Mouse (Mus musculus): Measurements from ENCODE around the gene Gm10770. TPM values are rescaled to one million over a fixed set of nuclear protein-coding genes. Genes with fewer than 3 reads are reported as not detected.
"Not testable (repeated sequence)": the region's sequence is repeated elsewhere in the genome, so short reads cannot be mapped to it uniquely, and the experiment has no call there.

Gm10770 gene
- polyA plus RNA-seq (2015; fragmentation: Nextera tagmentation; extraction: Ambion mirVana) = not detected in 2 replicates

GRCm38 (mm10) chr2:150179579-150179978, at the start of gene Gm10770:
TSS of gene Gm10770 (minus strand) at chr2:150179679.
- not testable (repeated sequence) for H3K27me3 ChIP-seq (replicated peaks; ENCODE audit: control insufficient read depth, insufficient read depth, low read length); ATAC-seq; H3K4me2 ChIP-seq (replicated peaks; ENCODE audit: low read depth); H3K9ac ChIP-seq (ENCODE audit: low read depth, low read length); H3K4me3 ChIP-seq (ENCODE audit: low read depth, low read length); H3K27ac ChIP-seq (ENCODE audit: low read depth, low read length); H3K4me1 ChIP-seq (replicated peaks; ENCODE audit: control insufficient read depth, insufficient read depth, low read length); H3K36me3 ChIP-seq (ENCODE audit: control insufficient read depth, insufficient read depth); H3K9me3 ChIP-seq (ENCODE audit: control insufficient read depth)
- 76% methylated on average over 4 of the region's 4 CpGs for WGBS

- H3K27me3 ChIP-seq (replicated peaks; ENCODE audit: control insufficient read depth, insufficient read depth, low read length); H3K9ac ChIP-seq (ENCODE audit: low read depth, low read length); H3K4me2 ChIP-seq (replicated peaks; ENCODE audit: low read depth); H3K27ac ChIP-seq (ENCODE audit: low read depth, low read length); H3K4me3 ChIP-seq (ENCODE audit: low read depth, low read length); H3K9me3 ChIP-seq (ENCODE audit: control insufficient read depth); ATAC-seq; H3K4me1 ChIP-seq (replicated peaks; ENCODE audit: control insufficient read depth, insufficient read depth, low read length); H3K36me3 ChIP-seq (ENCODE audit: control insufficient read depth, insufficient read depth): not testable (repeated sequence)
These were observed 43.8 kb upstream of the Gm10770 start for GRCm38 (mm10) chr2:150223263-150223662.

- ATAC-seq; H3K9ac ChIP-seq (ENCODE audit: low read depth, low read length): not testable (repeated sequence)
- WGBS = 0% methylated on average over 2 of the region's 4 CpGs
These were observed 38.9 kb upstream of the Gm10770 start for GRCm38 (mm10) chr2:150218363-150218725.

GRCm38 (mm10) chr2:150217600-150218362, 38.3 kb upstream of the Gm10770 start, which contains the start of gene Zfp937:
TSS of gene Zfp937 (plus strand) at chr2:150218073.
- not testable (repeated sequence) for H3K9me3 ChIP-seq (ENCODE audit: control insufficient read depth); H3K27me3 ChIP-seq (replicated peaks; ENCODE audit: control insufficient read depth, insufficient read depth, low read length); H3K4me1 ChIP-seq (replicated peaks; ENCODE audit: control insufficient read depth, insufficient read depth, low read length); H3K36me3 ChIP-seq (ENCODE audit: control insufficient read depth, insufficient read depth); H3K27ac ChIP-seq (ENCODE audit: low read depth, low read length); H3K9ac ChIP-seq (ENCODE audit: low read depth, low read length)
- peak within 1 kb of the TSS; percentile 57 for H3K4me2 ChIP-seq (replicated peaks; ENCODE audit: low read depth)
- ATAC-seq = peak; percentile 99
- under 1% methylated on average over 15 of the region's 15 CpGs for WGBS
- peak within 1 kb of the TSS; percentile 32 for H3K4me3 ChIP-seq (ENCODE audit: low read depth, low read length)

More at GRCm38 (mm10) chr2:150218363-150218725, 38.9 kb upstream of the Gm10770 start:
- H3K4me1 ChIP-seq (replicated peaks; ENCODE audit: control insufficient read depth, insufficient read depth, low read length); H3K9me3 ChIP-seq (ENCODE audit: control insufficient read depth); H3K36me3 ChIP-seq (ENCODE audit: control insufficient read depth, insufficient read depth); H3K27ac ChIP-seq (ENCODE audit: low read depth, low read length); H3K27me3 ChIP-seq (replicated peaks; ENCODE audit: control insufficient read depth, insufficient read depth, low read length): not testable (repeated sequence)
- H3K4me2 ChIP-seq (replicated peaks; ENCODE audit: low read depth) = peak overlapping the region; percentile 57
- peak overlapping the region; percentile 32 for H3K4me3 ChIP-seq (ENCODE audit: low read depth, low read length)

GRCm38 (mm10) chr2:150181570-150181999, 2.1 kb upstream of the Gm10770 start, which contains the start of gene Gm14139:
TSS of gene Gm14139 (plus strand) at chr2:150181755.
- not testable (repeated sequence) for ATAC-seq; H3K4me1 ChIP-seq (replicated peaks; ENCODE audit: control insufficient read depth, insufficient read depth, low read length); H3K36me3 ChIP-seq (ENCODE audit: control insufficient read depth, insufficient read depth); H3K4me3 ChIP-seq (ENCODE audit: low read depth, low read length); H3K27me3 ChIP-seq (replicated peaks; ENCODE audit: control insufficient read depth, insufficient read depth, low read length); H3K27ac ChIP-seq (ENCODE audit: low read depth, low read length); H3K9ac ChIP-seq (ENCODE audit: low read depth, low read length); H3K4me2 ChIP-seq (replicated peaks; ENCODE audit: low read depth); H3K9me3 ChIP-seq (ENCODE audit: control insufficient read depth)
- WGBS = 81% methylated on average over 7 of the region's 7 CpGs

- H3K9ac ChIP-seq (ENCODE audit: low read depth, low read length); H3K4me3 ChIP-seq (ENCODE audit: low read depth, low read length); H3K4me1 ChIP-seq (replicated peaks; ENCODE audit: control insufficient read depth, insufficient read depth, low read length); H3K36me3 ChIP-seq (ENCODE audit: control insufficient read depth, insufficient read depth); H3K27me3 ChIP-seq (replicated peaks; ENCODE audit: control insufficient read depth, insufficient read depth, low read length); ATAC-seq; H3K27ac ChIP-seq (ENCODE audit: low read depth, low read length); H3K4me2 ChIP-seq (replicated peaks; ENCODE audit: low read depth); H3K9me3 ChIP-seq (ENCODE audit: control insufficient read depth): not testable (repeated sequence)
These were observed 1.6 kb upstream of the Gm10770 start for GRCm38 (mm10) chr2:150181046-150181445.

GRCm38 (mm10) chr2:150173833-150174232, 5.6 kb downstream of the Gm10770 start:
- Histone ChIP-seq H3K27ac (ENCODE audit: low read depth, low read length) (no peak overlapping the region), H3K9me3 (ENCODE audit: control insufficient read depth) (no peaks in the 10 kb centered on the region), H3K27me3 (replicated peaks; ENCODE audit: control insufficient read depth, insufficient read depth, low read length) (no peaks in the 10 kb centered on the region), H3K4me2 (replicated peaks; ENCODE audit: low read depth) (no peak overlapping the region), H3K4me3 (ENCODE audit: low read depth, low read length) (no peak overlapping the region), H3K36me3 (ENCODE audit: control insufficient read depth, insufficient read depth) (no peaks in the 10 kb centered on the region), H3K9ac (ENCODE audit: low read depth, low read length) (no peak overlapping the region), H3K4me1 (replicated peaks; ENCODE audit: control insufficient read depth, insufficient read depth, low read length) (no peaks in the 10 kb centered on the region)
- ATAC-seq = no peak
- no peak for TF ChIP-seq CTCF (IDR thresholded peaks at IDR 0.05; ENCODE audit: low read depth)
